In the genomic region with DNA sequence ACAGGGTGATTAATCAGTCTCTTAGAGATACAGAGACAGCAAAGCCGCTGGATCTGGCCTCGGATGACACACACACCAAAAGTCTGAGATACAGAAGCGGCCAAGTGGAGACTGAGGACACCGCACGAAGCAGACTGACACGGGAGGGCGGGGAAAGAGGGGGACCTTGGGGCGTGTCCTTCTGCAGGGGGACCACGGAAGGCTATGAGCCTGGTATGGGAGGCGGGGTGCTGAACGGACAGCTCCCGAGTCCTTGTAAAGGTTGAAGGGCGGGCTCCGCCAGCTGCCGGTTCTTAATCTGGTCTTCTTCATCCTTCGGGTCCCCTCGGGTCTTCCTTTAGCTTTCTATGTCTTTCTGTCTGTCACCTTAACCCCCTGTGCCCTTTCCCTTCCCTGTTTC, we compare ENCODE assay signal across 8 mouse cellular contexts. TPM values are rescaled to one million over a fixed set of nuclear protein-coding genes. Genes with fewer than 3 reads are reported as not detected.
DNase-seq lines count a peak whose midpoint lies in the region; ATAC-seq lines count a peak whose summit lies in the region.

No protein-coding gene starts in this region.

- H3K4me1 ChIP-seq in forebrain, embryonic 11.5 days (replicated peaks; ENCODE audit: control insufficient read depth, insufficient read depth, low read length) = peaks cover 25% of the 10 kb centered on the region
- H3K4me1 ChIP-seq in hindbrain, embryonic 16.5 days (ENCODE audit: control insufficient read depth, insufficient read depth, low read depth, low read length) = peaks cover 51% of the 10 kb centered on the region
- H3K4me1 ChIP-seq in liver, embryonic 13.5 days (replicated peaks) = peaks cover 14% of the 10 kb centered on the region; the same call in 1 of the 2 replicates
- H3K4me1 ChIP-seq in neural tube, embryonic 13.5 days (replicated peaks) = peaks cover 75% of the 10 kb centered on the region

- peak overlapping the region; percentile 74 for H3K27ac ChIP-seq in forebrain, embryonic 11.5 days (ENCODE audit: low read depth, low read length)
- peak overlapping the region; percentile 97 for H3K27ac ChIP-seq in hindbrain, embryonic 16.5 days (ENCODE audit: low read depth, low read length)
- H3K27ac ChIP-seq in liver, embryonic 13.5 days = no peak overlapping the region
- H3K27ac ChIP-seq in neural tube, embryonic 13.5 days (replicated peaks) = peak overlapping the region; percentile 97

- H3K4me2 ChIP-seq in forebrain, embryonic 11.5 days (ENCODE audit: low read depth, low read length, severe bottlenecking) = peak overlapping the region; percentile 24; the same call in 1 of the 2 replicates
- H3K4me2 ChIP-seq in hindbrain, embryonic 16.5 days (ENCODE audit: low read length) = peak overlapping the region; percentile 65
- no peak overlapping the region for H3K4me2 ChIP-seq in liver, embryonic 13.5 days
- peak overlapping the region; percentile 56 for H3K4me2 ChIP-seq in neural tube, embryonic 13.5 days

- H3K9ac ChIP-seq in forebrain, embryonic 11.5 days (ENCODE audit: low read length) = no peak overlapping the region
- peak overlapping the region; percentile 64 for H3K9ac ChIP-seq in hindbrain, embryonic 16.5 days (ENCODE audit: low read depth, low read length)
- no peak overlapping the region for H3K9ac ChIP-seq in liver, embryonic 13.5 days
- H3K9ac ChIP-seq in neural tube, embryonic 13.5 days = peak overlapping the region; percentile 70

- peaks cover 50% of the 10 kb centered on the region for H3K27me3 ChIP-seq in forebrain, embryonic 11.5 days (ENCODE audit: control insufficient read depth, insufficient read depth, low read length)
- H3K27me3 ChIP-seq in hindbrain, embryonic 16.5 days (replicated peaks; ENCODE audit: control insufficient read depth, insufficient read depth, low read length) = no peaks in the 10 kb centered on the region
- peaks cover 85% of the 10 kb centered on the region for H3K27me3 ChIP-seq in liver, embryonic 13.5 days
- peaks cover 59% of the 10 kb centered on the region for H3K27me3 ChIP-seq in neural tube, embryonic 13.5 days

- DNase-seq in spleen, postnatal 4 days (ENCODE audit: low spot score in 2 of 2) = peak; percentile 54 to 84
- DNase-seq in spleen, postnatal 36 days (ENCODE audit: low spot score in 2 of 2) = no peak
- peak; percentile 86 for DNase-seq in brain, adult 2 months (ENCODE audit: low read depth, low spot score)
- DNase-seq in forebrain, embryonic 11.5 days (ENCODE audit: low spot score) = peak; percentile 83
- DNase-seq in liver, embryonic 13.5 days = peak; percentile 43

- H3K4me3 ChIP-seq in forebrain, embryonic 11.5 days (ENCODE audit: low read depth, low read length) = 0 out of 2 replicates have a peak overlapping the region, but pooled peaks have one; percentile 1
- peak overlapping the region; percentile 33 for H3K4me3 ChIP-seq in hindbrain, embryonic 16.5 days (ENCODE audit: low read length)
- H3K4me3 ChIP-seq in liver, embryonic 13.5 days (replicated peaks) = no peak overlapping the region
- H3K4me3 ChIP-seq in neural tube, embryonic 13.5 days = peak overlapping the region; percentile 22

- no peaks in the 10 kb centered on the region; the same call in 1 of the 2 replicates for H3K36me3 ChIP-seq in forebrain, embryonic 11.5 days (ENCODE audit: control insufficient read depth, insufficient read depth, low read length)
- peaks cover 9% of the 10 kb centered on the region; the same call in 1 of the 2 replicates for H3K36me3 ChIP-seq in hindbrain, embryonic 16.5 days (ENCODE audit: control insufficient read depth, insufficient read depth, low read length)
- H3K36me3 ChIP-seq in liver, embryonic 13.5 days = no peaks in the 10 kb centered on the region
- peaks cover 28% of the 10 kb centered on the region for H3K36me3 ChIP-seq in neural tube, embryonic 13.5 days

- WGBS in forebrain, embryonic 11.5 days = 4% methylated on average over 17 of the region's 17 CpGs
- WGBS in hindbrain, embryonic 16.5 days = 2% methylated on average over 17 of the region's 17 CpGs
- WGBS in liver, embryonic 13.5 days (ENCODE audit: insufficient replicate concordance) = under 1% methylated on average over 17 of the region's 17 CpGs
- under 1% methylated on average over 17 of the region's 17 CpGs for WGBS in neural tube, embryonic 13.5 days

- no peak for ATAC-seq in forebrain, embryonic 11.5 days (replicated peaks; ENCODE audit: low FRiP score)
- ATAC-seq in hindbrain, embryonic 16.5 days = 0 out of 2 replicates have a peak, but pooled peaks have one; percentile 7
- no peak for ATAC-seq in liver, embryonic 13.5 days (ENCODE audit: low read depth)
- peak; percentile 20 for ATAC-seq in neural tube, embryonic 13.5 days (ENCODE audit: low read depth)
- ATAC-seq in inflammation-experienced regulatory T-cells, adult 6 months = no peak

- H3K9me3 ChIP-seq in forebrain, embryonic 11.5 days (ENCODE audit: control insufficient read depth, low read length) = no peaks in the 10 kb centered on the region
- no peaks in the 10 kb centered on the region for H3K9me3 ChIP-seq in hindbrain, embryonic 16.5 days (ENCODE audit: control insufficient read depth, low read length)
- H3K9me3 ChIP-seq in liver, embryonic 13.5 days (replicated peaks) = no peaks in the 10 kb centered on the region
- no peaks in the 10 kb centered on the region for H3K9me3 ChIP-seq in neural tube, embryonic 13.5 days

RNA-seq across cellular contexts. Expression of a gene that starts 2.9 kb away (rescaled TPM):
- polyA plus RNA-seq in forebrain, embryonic 11.5 days (2014; fragmentation: Nextera tagmentation; extraction: Ambion mirVana) = 36.3 and 40.2 TPM in 2 replicates
- polyA plus RNA-seq in hindbrain, embryonic 16.5 days (2015; fragmentation: Nextera tagmentation; extraction: Ambion mirVana) = 678 and 702 TPM in 2 replicates
- polyA plus RNA-seq in liver, embryonic 13.5 days (2015; fragmentation: Nextera tagmentation; extraction: Ambion mirVana) = 0.82 and 0.87 TPM in 2 replicates
- polyA plus RNA-seq in neural tube, embryonic 13.5 days (2015; fragmentation: Nextera tagmentation; extraction: Ambion mirVana) = 261 and 282 TPM in 2 replicates
- 1 to 10 TPM in 2 of 3 experiments, under 1 TPM in 1; 0.62 to 3.6 (median 3.4) TPM for polyA plus RNA-seq in inflammation-experienced regulatory T-cells, adult 6 months (2017; shearing (Covaris generic))

RNA-seq across cellular contexts. Expression of a gene that starts 36.1 kb away (rescaled TPM):
- polyA plus RNA-seq in forebrain, embryonic 11.5 days (2014; fragmentation: Nextera tagmentation; extraction: Ambion mirVana) = 82.6 and 87.3 TPM in 2 replicates
- polyA plus RNA-seq in hindbrain, embryonic 16.5 days (2015; fragmentation: Nextera tagmentation; extraction: Ambion mirVana) = 345 and 404 TPM in 2 replicates
- polyA plus RNA-seq in liver, embryonic 13.5 days (2015; fragmentation: Nextera tagmentation; extraction: Ambion mirVana) = 56.4 and 59.5 TPM in 2 replicates
- 255 and 276 TPM in 2 replicates for polyA plus RNA-seq in neural tube, embryonic 13.5 days (2015; fragmentation: Nextera tagmentation; extraction: Ambion mirVana)
- 100 to 1,000 TPM; 119 to 244 (median 236) TPM for polyA plus RNA-seq in inflammation-experienced regulatory T-cells, adult 6 months (2017; shearing (Covaris generic))

Comparison
In these comparisons a context has a peak if more than half of its experiments do, and no peak if none do; other contexts are left out.
1. DNase-seq: peak in spleen, postnatal 4 days (2 of 2), brain, adult 2 months (single experiment), forebrain, embryonic 11.5 days (single experiment) and liver, embryonic 13.5 days (single experiment); none in spleen, postnatal 36 days (0 of 2).
2. ATAC-seq: peak in hindbrain, embryonic 16.5 days (single experiment) and neural tube, embryonic 13.5 days (single experiment); none in forebrain, embryonic 11.5 days (single experiment), liver, embryonic 13.5 days (single experiment) and inflammation-experienced regulatory T-cells, adult 6 months (single experiment).
3. H3K9ac ChIP-seq: peak in hindbrain, embryonic 16.5 days (single experiment) and neural tube, embryonic 13.5 days (single experiment); none in forebrain, embryonic 11.5 days (single experiment) and liver, embryonic 13.5 days (single experiment).